In the genomic region with DNA sequence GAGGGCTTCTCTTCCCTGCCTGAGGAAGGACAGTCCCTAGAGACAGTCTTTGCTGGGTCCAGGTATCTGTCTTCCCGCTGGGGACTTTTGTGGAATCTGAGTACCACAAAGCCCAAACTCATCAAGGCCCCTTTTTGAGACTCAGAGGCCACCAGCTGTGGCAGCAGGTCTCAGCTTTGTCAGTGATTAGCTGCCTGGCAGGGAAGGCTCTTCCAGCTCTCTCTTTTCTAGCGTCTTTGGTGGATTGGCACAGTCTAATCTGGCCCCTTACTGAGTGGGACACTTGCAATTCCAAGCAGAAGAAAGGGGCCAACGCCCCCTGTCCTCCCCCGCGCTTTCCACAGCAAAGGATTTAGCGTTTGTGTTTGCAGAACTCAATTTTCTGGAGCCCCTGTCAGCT, we compare ENCODE assay signal across 9 mouse cellular contexts.
DNase-seq lines count a peak whose midpoint lies in the region; ATAC-seq lines count a peak whose summit lies in the region.
"Had no signal": no experiment of that assay in that cellular context is flagged by ENCODE, and none has a peak within 500 bp of the region (broad histone marks: within the 10 kb centered on the region; RNA-seq: fewer than 3 reads in every experiment).

No protein-coding gene starts in this region.

- no peak for ATAC-seq in heart, embryonic 13.5 days (ENCODE audit: extremely low read depth, insufficient number of reproducible peaks, low FRiP score, low TSS enrichment)
- ATAC-seq in forebrain, embryonic 12.5 days (ENCODE audit: low FRiP score) = no peak
- no peak for ATAC-seq in hindbrain, embryonic 16.5 days

- H3K27me3 ChIP-seq in heart, embryonic 13.5 days (replicated peaks) = no peaks in the 10 kb centered on the region
- peaks cover 17% of the 10 kb centered on the region; the same call in 1 of the 2 replicates for H3K27me3 ChIP-seq in forebrain, embryonic 12.5 days
- no peaks in the 10 kb centered on the region for H3K27me3 ChIP-seq in hindbrain, embryonic 16.5 days (replicated peaks; ENCODE audit: control insufficient read depth, insufficient read depth, low read length)

- DNase-seq in heart, postnatal 4 days = no peak
- DNase-seq in retina, embryonic 14.5 days (ENCODE audit: low spot score) = peak; percentile 30
- no peak for DNase-seq in ovary, postnatal 14 days (ENCODE audit: low spot score)
- DNase-seq in kidney, adult 18-20 months = no peak
- DNase-seq: right cerebral cortex, postnatal 25 days had no signal

- no peaks in the 10 kb centered on the region for H3K9me3 ChIP-seq in heart, embryonic 13.5 days
- H3K9me3 ChIP-seq in forebrain, embryonic 12.5 days = no peaks in the 10 kb centered on the region
- no peaks in the 10 kb centered on the region for H3K9me3 ChIP-seq in hindbrain, embryonic 16.5 days (ENCODE audit: control insufficient read depth, low read length)

- H3K27ac ChIP-seq in heart, embryonic 13.5 days (replicated peaks) = no peak overlapping the region
- H3K27ac ChIP-seq in forebrain, embryonic 12.5 days = no peak overlapping the region
- H3K27ac ChIP-seq in hindbrain, embryonic 16.5 days (ENCODE audit: low read depth, low read length) = no peak overlapping the region; the same call in 1 of the 2 replicates
- H3K27ac ChIP-seq: macrophage had no signal

- 22% methylated on average over 6 of the region's 6 CpGs for WGBS in heart, embryonic 13.5 days
- WGBS in forebrain, embryonic 12.5 days = 5% methylated on average over 6 of the region's 6 CpGs
- WGBS in hindbrain, embryonic 16.5 days = 11% methylated on average over 6 of the region's 6 CpGs

- no peaks in the 10 kb centered on the region for H3K36me3 ChIP-seq in heart, embryonic 13.5 days
- no peaks in the 10 kb centered on the region for H3K36me3 ChIP-seq in forebrain, embryonic 12.5 days (replicated peaks)
- H3K36me3 ChIP-seq in hindbrain, embryonic 16.5 days (ENCODE audit: control insufficient read depth, insufficient read depth, low read length) = no peaks in the 10 kb centered on the region

- H3K4me3 ChIP-seq in heart, embryonic 13.5 days = no peak overlapping the region
- H3K4me3 ChIP-seq in forebrain, embryonic 12.5 days (replicated peaks) = no peak overlapping the region
- no peak overlapping the region for H3K4me3 ChIP-seq in hindbrain, embryonic 16.5 days (ENCODE audit: low read length)

- H3K4me1 ChIP-seq in heart, embryonic 13.5 days = peaks cover 28% of the 10 kb centered on the region
- peaks cover 21% of the 10 kb centered on the region for H3K4me1 ChIP-seq in forebrain, embryonic 12.5 days
- peaks cover 11% of the 10 kb centered on the region for H3K4me1 ChIP-seq in hindbrain, embryonic 16.5 days (ENCODE audit: control insufficient read depth, insufficient read depth, low read depth, low read length)

- 0 out of 2 replicates have a peak overlapping the region, but pooled peaks have one; percentile 10 for H3K4me2 ChIP-seq in heart, embryonic 13.5 days
- H3K4me2 ChIP-seq in forebrain, embryonic 12.5 days = peak overlapping the region; percentile 29
- H3K4me2 ChIP-seq in hindbrain, embryonic 16.5 days (ENCODE audit: low read length) = peak overlapping the region; percentile 2

- no peak overlapping the region for H3K9ac ChIP-seq in heart, embryonic 13.5 days
- H3K9ac ChIP-seq in forebrain, embryonic 12.5 days = no peak overlapping the region
- H3K9ac ChIP-seq in hindbrain, embryonic 16.5 days (ENCODE audit: low read depth, low read length) = no peak overlapping the region
